Mouse (Mus musculus) liver (tissue): ENCODE results near the gene Mcrip2.

Experiments used
- DNase-seq: peaks from one replicate; pipeline ENCODE4 v3.0.0-alpha.2; 2020; ENCODE audit warnings: mixed read lengths

The Mcrip2 gene

GRCm38 (mm10) chr17:25863681-25864080, 4.9 kb downstream of the Mcrip2 start:
- DNase-seq: no peak

DNA sequence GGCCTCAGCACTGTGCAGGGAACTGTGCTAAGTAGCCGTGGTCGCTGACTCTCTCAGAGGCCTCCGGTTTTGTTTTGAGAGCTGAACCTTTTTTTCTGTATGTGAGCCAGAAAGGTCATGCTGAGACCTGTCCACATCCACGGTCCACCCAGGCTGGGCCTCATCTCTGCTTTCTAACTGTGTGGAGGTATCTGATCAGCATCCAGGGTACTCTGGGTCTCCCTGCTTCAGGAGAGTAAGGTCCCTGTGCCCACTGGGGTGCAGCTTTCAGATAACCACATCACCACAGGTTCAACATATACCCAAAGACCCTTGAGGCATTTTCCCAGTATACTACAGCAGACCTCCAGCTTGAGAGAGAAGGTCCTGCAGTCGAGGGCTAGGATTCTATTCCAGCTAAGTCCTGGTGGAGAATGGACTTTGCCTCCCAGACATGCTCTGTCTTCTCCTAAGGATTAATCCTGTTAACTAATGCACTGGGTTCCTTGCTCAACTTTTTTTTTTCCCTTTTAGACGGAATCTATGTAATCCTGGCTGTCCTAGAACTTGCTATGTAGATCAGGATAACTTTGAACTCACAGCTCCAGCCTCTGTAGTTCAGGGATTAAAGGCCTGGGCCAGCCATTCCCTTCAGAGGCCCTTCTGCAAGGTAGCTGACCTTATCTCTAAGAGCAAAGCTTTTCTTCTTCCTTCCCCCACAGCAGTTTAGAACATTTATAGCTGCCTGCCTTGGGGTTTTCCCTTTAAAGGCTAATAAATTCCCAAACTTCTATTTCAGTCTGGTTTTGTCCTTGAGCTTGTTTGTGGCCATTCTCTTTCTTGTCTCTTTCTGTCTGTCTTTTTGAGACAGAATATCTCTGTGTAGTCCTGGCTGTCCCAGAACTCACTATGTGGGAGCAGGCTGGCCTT, 6.6 kb downstream of the Mcrip2 start:
- no peak for DNase-seq

DNA sequence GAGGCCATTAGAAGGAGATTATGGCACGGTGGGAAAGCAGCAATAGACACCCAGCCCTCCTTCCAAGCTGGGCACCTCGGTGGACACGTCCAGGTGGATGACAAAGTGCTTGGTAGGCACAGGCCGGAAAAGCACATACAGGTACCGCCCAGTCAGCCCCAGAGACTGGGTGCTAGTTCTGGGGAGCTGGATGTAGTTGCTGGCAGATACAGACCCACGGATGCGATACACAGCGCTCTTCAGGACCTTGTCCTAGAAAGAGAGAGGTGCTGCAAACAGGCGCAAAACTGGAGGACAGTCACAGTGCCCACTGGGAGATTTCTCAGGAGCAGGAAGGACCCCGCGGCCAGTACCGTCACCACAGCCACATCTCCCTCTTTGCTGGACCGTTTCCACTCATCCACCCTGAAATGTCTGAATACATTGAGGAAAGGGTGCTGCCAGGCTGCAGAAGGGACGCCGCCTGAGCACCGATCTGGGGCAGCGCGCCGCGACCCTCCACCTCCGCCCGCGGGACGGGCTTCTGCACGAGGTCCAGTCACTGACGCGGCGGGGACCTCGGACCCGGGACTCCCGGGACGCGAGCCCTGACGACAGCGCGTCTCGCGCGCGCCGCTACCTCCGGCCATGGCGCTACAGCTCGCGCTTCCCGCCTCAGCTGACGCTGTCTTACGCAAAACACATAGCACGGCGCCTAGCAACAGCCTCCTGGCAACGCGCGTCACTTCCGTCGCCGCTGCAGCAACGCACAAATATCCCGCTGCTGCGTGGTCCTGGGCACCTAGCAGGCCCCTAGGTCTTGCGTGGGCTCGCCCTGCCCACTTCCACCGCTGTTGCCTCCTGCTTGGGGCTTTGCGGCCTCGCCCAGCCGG, 7.5 kb downstream of the Mcrip2 start, which contains the start of gene Wdr90:
Gene Wdr90, minus strand, starts transcription at position 670 of the 872 bp plus-strand sequence.
- DNase-seq: peak; percentile 88

DNA sequence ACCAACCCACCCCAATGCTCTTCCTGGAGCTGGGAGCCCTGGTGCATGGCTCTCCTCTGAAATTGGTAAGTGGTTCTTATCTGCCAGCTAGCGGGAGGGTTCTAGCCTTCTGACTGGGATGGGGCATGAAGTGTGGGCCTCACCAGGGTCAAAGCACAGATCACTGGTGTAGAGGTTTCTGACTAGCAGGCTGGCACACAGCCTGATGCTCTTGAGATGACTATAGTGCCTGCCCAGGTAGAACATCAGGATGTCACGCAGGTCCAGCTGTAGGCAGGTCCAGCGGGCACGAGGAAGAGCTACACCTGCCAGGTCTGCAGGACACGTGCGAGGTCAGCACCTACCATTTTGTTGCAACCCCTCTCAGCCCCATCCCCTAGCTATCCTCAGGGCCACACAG, 8.3 kb downstream of the Mcrip2 start:
- DNase-seq: no peak

DNA sequence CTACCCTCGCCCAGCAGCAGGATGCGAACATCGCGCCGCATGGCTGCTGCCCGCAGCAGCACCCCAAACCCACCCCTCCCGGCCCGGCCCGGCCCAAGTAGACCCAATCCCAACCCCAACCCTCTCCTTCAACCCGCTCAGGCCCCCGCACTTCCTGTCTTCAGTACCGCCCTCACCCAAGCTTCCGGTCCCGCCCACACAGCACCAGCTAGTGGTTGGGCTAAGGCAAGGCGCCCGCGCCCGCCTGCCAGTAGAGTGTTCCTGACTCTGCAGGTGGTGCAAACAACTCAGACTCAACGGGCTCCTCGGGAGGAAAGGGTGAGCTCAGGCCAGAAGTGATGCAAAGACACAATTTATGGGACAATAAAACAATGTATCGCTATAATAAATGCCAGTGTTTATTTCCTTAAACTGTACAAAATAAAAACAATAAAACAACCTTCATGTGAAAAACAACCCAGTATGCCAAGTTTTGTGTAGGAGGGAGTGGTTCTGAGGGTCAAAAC, 24.1 kb downstream of the Mcrip2 start, which contains the start of gene Rhot2:
Gene Rhot2, minus strand, starts transcription at position 456 of the 506 bp plus-strand sequence.
- DNase-seq: peak; percentile 96

DNA sequence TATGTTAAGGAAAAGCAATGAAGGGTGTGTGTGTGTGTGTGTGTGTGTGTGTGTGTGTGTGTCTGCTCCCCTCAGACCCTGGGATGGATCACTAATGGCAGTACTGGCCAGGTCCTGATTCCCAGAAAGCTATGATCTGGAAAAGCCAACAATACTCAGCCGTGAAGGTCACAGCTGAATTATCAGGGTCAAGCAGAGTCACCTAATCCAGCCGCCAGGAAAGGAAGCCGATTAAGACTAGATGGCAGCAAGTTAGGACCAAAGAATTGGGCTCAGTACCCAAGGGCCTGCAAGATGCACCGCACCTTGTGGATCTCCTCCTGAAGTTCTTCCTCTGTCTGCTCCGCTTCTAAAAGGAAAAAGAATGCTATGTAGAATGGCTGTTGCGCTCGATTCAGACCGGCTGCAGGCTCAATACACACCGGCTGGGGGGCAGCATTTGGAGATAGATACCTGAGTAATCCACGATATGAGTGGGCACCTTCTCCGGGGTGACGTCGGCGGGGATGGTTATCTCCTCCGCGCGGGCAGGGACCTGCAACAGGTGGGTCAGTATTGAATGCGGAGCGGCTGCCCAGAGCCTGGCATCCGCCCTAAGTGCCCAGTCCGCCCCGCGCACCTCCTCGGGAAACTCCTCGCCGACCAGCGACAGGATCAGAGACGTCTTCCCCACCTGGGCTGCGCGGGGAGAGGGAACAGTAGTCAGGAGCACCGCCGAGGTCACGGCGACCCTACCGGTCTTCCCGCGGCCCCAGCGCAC, 24.7 kb downstream of the Mcrip2 start:
- peak; percentile 65 for DNase-seq

DNA sequence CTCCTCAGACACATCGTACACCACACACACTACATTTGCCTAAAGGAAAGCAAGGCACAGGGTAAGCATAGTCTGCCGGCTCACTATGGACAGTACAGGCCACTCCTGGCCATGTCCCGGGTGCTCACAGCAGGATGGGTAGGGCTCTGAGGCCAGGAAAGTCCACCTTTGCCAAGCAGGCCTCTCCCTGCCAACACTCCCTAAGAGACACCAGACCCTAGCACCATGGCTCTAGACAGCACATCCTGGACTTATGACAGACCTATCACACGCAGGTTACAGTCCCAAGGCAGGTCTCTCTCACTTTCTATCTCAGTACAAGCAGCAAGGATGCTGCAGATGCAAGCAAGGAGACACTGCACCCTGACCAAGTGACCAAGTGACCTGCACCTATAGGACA, 25.4 kb downstream of the Mcrip2 start:
- no peak for DNase-seq

DNA sequence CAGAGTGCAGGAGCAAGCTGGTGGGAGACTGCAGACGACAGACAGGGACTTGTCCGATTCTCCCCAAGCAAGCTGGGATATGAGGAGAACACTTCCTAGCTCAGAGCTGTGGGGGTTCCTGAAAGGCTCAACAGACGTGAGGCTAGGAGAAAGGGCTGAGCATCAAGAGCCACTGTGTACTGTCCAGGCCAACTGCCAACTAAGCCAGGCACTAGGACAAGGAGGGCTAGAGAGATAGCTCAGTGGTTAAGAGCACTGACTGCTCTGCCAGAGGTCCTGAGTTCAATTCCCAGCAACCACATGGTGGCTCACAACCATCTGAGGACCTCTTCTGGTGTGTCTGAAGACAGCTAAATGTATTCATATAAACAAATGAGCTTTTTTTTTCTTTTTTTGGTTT, 26.1 kb downstream of the Mcrip2 start:
- no peak for DNase-seq

GRCm38 (mm10) chr17:25841117-25841880, 27.3 kb downstream of the Mcrip2 start, which contains the start of gene Gm20683:
Gm20683 (minus strand) TSS chr17:25841763.
- DNase-seq: no peak

DNA sequence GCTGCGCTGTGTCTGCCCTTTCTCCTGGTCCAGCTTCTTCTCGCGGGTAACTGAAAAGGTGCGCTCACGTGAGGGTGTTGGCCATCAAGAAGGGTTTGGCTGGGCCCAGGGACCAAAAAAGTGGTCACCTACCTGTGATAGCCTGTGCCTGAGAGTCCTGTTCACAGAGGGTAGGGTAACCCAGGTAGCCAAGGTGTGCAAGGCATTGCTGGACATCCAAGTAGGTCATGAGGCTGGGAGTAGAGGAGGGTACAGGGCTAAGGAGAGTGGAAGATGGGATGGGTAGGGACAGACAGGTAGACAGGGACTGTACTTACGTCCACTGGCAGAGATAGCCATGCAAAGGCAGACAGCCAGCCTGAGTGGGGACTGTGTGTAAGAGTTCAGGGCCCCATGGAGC, 28.0 kb downstream of the Mcrip2 start:
- no peak for DNase-seq

GRCm38 (mm10) chr17:25839455-25840235, 28.9 kb downstream of the Mcrip2 start:
- peak; percentile 32 for DNase-seq

DNA sequence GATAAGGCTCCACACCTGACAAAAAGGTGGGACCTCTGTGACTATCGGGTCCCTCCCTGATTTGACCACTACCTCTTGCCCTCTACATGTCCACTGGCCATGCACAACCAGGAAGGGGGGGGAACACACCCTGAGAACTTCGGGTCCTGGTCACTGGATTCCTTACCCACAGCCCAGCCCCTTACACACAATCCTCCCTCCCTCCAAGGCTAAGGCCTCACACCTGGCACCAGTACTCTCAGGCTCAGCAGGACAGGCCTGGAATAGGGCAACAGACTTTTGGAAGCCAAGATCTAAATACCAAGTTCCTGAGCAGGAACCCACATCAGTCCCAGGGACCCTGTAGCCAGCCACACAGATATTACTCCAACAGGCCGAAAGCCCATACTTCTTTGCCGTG, 29.7 kb downstream of the Mcrip2 start:
- DNase-seq: no peak

GRCm38 (mm10) chr17:25837533-25837932, 31.0 kb downstream of the Mcrip2 start:
- DNase-seq: no peak

GRCm38 (mm10) chr17:25837076-25837410, 31.5 kb downstream of the Mcrip2 start, which contains the start of gene Rhbdl1:
Rhbdl1 (minus strand) TSS chr17:25837295.
- peak; percentile 60 for DNase-seq

DNA sequence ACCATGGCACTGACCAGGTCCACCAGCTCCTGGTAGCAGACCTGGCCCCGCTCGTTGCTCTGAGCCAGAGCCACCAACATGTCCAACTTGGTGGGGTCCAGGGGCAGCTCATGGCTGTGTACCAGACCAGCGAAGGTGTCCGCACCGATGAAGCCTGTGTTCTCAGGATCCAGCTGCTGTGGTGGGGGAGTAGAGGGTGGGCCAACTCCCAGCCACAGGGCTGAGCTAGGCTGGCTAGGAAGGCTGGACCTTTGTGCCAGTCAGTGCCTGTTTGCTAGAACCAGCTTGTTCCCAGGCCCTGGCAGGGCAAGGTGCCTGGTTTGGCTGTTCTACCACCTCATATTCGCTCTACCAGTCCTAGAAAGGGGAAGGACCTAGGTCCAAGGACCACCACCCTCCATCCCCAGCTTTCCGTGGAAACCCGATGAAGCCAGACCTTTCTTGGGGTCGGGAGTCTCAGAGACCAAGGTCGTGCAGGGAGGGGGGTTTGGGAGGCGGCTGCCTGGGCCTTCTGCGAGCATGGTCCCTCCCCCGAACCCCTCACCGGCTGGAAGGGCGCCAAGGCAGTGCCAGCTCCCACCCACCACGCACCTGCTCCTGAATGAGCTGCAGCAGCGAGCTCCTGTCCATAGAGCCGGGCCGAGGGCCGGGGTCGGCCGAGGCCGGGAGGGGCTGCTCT, 32.0 kb downstream of the Mcrip2 start:
- no peak for DNase-seq

GRCm38 (mm10) chr17:25835816-25836215, 32.7 kb downstream of the Mcrip2 start:
- DNase-seq: no peak

DNA sequence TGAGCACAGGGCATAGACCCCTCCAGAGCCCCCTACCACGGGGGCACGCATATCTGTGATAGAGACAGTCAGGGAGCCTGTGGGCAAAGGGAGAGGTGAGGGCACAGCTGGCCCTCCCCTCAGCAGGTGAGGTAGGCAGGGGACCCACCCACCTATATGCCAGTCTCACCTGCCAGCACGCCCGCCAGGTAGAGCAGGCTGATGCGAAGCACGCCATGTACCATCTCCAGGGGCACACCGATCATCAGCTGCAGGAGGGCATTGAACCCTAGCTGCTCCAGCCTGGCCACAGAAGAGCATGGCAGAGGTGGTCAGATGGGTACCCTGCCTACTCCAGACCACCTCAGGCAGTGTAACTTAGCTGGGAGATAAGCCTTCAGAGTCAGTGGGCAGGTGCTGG, 33.3 kb downstream of the Mcrip2 start:
- no peak for DNase-seq

DNA sequence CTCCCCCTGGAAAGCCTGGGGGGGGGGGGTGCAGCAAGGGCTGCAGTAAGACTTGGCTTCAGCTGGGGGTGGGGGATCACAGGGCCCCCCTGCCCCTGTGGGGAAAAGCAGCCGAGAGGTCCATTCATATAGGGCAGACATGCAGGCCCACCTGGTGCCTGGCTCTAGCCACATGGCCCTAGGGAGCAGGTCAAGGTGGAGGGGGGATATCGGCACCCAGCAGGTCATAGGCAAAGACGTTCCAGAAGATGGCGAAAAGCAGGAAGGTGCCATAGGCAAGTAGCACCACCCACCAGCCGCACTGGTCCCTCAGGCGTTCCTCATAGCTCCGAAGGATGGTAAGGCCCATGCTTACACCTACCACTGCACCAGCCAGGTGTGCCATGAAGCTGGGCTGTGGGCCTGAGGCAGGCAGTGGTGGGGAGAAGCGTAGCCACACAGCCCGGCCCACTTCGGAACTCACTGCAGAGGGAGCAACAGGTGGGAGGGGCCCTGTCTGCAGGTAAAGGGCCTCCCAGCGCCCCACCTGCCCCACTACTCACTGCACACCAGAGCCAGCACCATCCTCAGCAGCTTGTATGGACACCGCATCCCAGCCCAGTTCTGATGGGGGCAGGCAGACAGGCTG, 33.9 kb downstream of the Mcrip2 start:
- DNase-seq: no peak

- no peak for DNase-seq
Observed at GRCm38 (mm10) chr17:25833961-25834594, 34.5 kb downstream of the Mcrip2 start.
